Mouse (Mus musculus): ENCODE measurements at regions not wholly inside any gene's neighbourhood (a gene's known extent, or its start where the extent isn't known, plus 50 kb on each side); places are given as distances from the start of the nearest gene placed in this dataset.

DNA sequence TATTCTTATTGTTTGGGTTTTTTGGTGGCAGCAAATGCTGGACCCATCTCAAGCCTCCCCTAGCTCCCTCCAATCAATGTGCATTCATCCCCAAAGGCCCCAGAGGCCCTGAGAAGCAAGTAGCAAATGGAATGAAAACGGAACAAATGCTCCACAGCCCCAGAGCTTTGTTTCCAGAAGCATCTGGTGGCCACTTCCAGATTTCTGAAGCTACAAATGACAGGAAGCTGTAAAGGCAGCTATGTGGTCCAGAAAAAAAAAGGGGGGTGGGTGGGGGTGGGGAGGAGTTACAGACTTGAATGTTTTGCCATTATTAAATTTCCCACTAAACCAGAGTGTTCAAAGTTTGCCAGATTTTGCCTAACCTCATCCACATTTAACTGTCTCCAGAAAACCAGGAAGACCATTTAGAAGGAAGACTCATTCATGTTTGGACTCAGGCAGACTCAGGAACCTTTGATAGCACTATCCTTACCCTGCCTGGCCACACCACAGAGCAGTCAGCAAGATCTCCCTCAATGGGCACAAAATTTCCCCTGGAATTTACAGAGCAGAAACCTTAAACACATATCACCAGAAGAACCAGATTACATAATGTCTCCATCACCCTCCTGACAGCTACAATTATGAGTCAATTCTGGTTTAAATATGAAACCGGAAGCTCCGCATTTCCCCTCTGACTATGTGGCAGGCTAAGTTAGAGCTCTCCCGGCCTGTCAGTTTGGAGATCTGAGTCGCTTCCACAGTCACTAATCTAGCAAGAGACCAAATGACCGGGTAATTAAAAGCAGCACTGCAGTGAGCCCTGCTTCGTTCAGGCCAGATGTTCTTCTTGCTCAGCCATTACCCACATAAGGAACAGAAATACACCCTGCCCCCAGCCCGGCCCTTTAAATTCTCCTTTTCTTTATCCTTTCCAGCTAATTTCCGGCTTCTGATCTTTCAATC, 93.4 kb downstream of the Tmco5 start:
- Histone ChIP-seq H3K4me1 (ENCODE audit: control insufficient read depth, low read depth, low read length) (no peaks in the 10 kb centered on the region; the same call in 1 of the 2 replicates), H3K9ac (ENCODE audit: low read depth, low read length) (no peak overlapping the region), H3K36me3 (ENCODE audit: control insufficient read depth, insufficient read depth) (no peaks in the 10 kb centered on the region), H3K4me2 (ENCODE audit: low read depth, low read length) (peak overlapping the region; percentile 28), H3K9me3 (replicated peaks; ENCODE audit: control insufficient read depth, low read length) (no peaks in the 10 kb centered on the region), H3K27me3 (ENCODE audit: control insufficient read depth, insufficient read depth, low read depth, low read length) (peaks cover 25% of the 10 kb centered on the region), H3K27ac (ENCODE audit: low read length) (peak overlapping the region; percentile 46), H3K4me3 (ENCODE audit: low read depth, low read length) (0 out of 2 replicates have a peak overlapping the region, but pooled peaks have one; percentile 2)
- 0 out of 2 replicates have a peak, but pooled peaks have one; percentile 16 for ATAC-seq (ENCODE audit: low read depth)
- 11% methylated on average over 9 of the region's 9 CpGs for WGBS (ENCODE audit: insufficient replicate concordance)

DNA sequence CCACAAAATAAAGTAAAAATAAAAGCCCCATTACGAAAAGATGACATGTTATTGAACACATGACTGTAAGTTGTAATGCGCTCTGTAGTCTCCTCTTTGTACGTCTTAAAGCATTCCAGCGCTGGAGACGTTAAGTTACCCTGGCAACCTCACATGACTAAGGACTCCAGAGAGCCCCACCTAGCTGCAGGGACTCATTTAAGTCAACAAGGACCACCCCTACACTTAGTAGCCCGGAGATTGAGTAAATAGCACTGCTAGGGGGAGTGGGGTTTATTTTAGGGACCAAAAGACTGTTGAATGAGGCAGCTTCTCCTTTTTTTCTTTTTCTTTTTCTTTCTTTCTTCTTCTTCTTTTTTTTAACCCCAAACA, 94.1 kb downstream of the Tmco5 start:
- peak; percentile 46; the same call in 1 of the 2 replicates for ATAC-seq (ENCODE audit: low read depth)

DNA sequence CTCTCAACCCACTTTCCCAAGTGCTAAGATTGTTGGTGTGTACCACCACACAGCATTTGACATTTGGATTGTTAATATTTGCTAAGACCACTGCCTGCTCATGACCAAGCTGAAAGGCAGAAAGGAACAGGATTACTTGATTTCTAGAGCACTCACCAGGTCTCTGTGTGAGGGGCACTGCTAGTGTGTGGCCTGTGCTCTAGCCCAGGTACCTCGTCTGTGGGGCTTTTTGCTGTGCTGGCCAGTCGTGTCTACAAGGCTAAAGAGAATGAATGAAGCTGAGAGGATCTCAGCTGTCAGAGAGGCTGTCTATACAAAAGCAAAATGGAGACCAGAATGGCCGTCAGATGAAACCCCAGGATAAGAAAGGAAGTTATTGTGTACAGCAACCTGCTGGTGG, 95.0 kb downstream of the Tmco5 start:
- H3K27me3 ChIP-seq (ENCODE audit: control insufficient read depth, insufficient read depth, low read depth, low read length) = peaks cover 29% of the 10 kb centered on the region
- no peak overlapping the region for H3K4me2 ChIP-seq (ENCODE audit: low read depth, low read length)
- no peaks in the 10 kb centered on the region for H3K36me3 ChIP-seq (ENCODE audit: control insufficient read depth, insufficient read depth)
- no peak overlapping the region for H3K27ac ChIP-seq (ENCODE audit: low read length)
- H3K4me3 ChIP-seq (ENCODE audit: low read depth, low read length) = no peak overlapping the region
- H3K4me1 ChIP-seq (ENCODE audit: control insufficient read depth, low read depth, low read length) = no peaks in the 10 kb centered on the region; the same call in 1 of the 2 replicates
- no peak for ATAC-seq (ENCODE audit: low read depth)
- 44% methylated on average over 3 of the region's 3 CpGs for WGBS (ENCODE audit: insufficient replicate concordance)
- no peaks in the 10 kb centered on the region for H3K9me3 ChIP-seq (replicated peaks; ENCODE audit: control insufficient read depth, low read length)
- no peak overlapping the region for H3K9ac ChIP-seq (ENCODE audit: low read depth, low read length)

More for the DNA sequence above, 94.1 kb downstream of the Tmco5 start:
- Histone ChIP-seq H3K4me1 (ENCODE audit: control insufficient read depth, low read depth, low read length) (no peaks in the 10 kb centered on the region; the same call in 1 of the 2 replicates), H3K4me3 (ENCODE audit: low read depth, low read length) (0 out of 2 replicates have a peak overlapping the region, but pooled peaks have one; percentile 2), H3K27me3 (ENCODE audit: control insufficient read depth, insufficient read depth, low read depth, low read length) (peaks cover 29% of the 10 kb centered on the region), H3K36me3 (ENCODE audit: control insufficient read depth, insufficient read depth) (no peaks in the 10 kb centered on the region), H3K27ac (ENCODE audit: low read length) (peak overlapping the region; percentile 37), H3K9ac (ENCODE audit: low read depth, low read length) (no peak overlapping the region), H3K4me2 (ENCODE audit: low read depth, low read length) (peak overlapping the region; percentile 28), H3K9me3 (replicated peaks; ENCODE audit: control insufficient read depth, low read length) (no peaks in the 10 kb centered on the region)
- WGBS (ENCODE audit: insufficient replicate concordance) = 7% methylated on average over 6 of the region's 6 CpGs

DNA sequence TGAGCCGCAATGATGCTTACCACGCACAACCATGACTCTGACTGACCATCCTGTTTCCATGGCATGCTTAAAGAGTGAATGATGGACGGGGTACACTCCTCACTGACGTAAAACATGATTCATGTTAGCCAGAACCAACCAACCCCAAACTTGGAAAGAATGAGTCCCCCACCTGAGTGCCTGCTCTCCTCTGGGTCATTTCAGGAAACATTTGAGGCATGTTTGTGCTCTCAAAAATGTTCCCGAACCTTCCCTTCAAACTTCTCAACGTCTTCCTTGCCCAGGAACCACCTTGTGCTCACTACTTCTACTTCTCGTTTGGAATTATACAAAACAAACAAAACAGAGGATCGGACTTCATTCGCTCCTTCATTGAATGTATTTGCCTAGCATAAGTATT, 95.7 kb downstream of the Tmco5 start:
- Histone ChIP-seq H3K4me1 (ENCODE audit: control insufficient read depth, low read depth, low read length) (no peaks in the 10 kb centered on the region; the same call in 1 of the 2 replicates), H3K4me2 (ENCODE audit: low read depth, low read length) (no peak overlapping the region), H3K9me3 (replicated peaks; ENCODE audit: control insufficient read depth, low read length) (no peaks in the 10 kb centered on the region), H3K9ac (ENCODE audit: low read depth, low read length) (no peak overlapping the region), H3K36me3 (ENCODE audit: control insufficient read depth, insufficient read depth) (no peaks in the 10 kb centered on the region), H3K27me3 (ENCODE audit: control insufficient read depth, insufficient read depth, low read depth, low read length) (peaks cover 29% of the 10 kb centered on the region), H3K4me3 (ENCODE audit: low read depth, low read length) (no peak overlapping the region), H3K27ac (ENCODE audit: low read length) (no peak overlapping the region)
- no peak for ATAC-seq (ENCODE audit: low read depth)
- 61% methylated on average over 9 of the region's 9 CpGs for WGBS (ENCODE audit: insufficient replicate concordance)

DNA sequence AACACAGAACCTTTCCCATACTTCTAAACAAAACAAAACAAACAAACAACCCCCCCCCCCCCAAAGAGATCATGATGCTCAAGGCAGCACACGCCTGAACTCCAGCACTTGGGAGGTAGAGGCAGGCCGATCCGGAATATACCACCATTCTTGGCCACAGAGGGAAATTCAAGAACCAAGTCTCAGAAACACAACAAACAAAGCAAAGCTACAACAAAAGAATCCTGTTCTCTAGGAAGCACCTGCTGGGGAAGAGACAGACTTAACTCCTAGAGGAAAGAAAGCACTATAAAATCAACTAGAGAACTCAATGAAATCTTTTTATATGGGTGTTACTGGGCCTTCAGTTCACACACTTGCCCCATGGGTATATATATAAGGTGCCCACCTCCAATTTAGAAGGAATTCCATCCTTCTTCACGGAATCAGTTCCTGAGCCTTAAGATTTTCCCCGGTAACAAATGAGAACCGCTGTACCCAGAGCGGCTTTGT, 96.1 kb downstream of the Tmco5 start:
- Histone ChIP-seq H3K36me3 (ENCODE audit: control insufficient read depth, insufficient read depth) (no peaks in the 10 kb centered on the region), H3K4me1 (ENCODE audit: control insufficient read depth, low read depth, low read length) (no peaks in the 10 kb centered on the region; the same call in 1 of the 2 replicates), H3K9ac (ENCODE audit: low read depth, low read length) (no peak overlapping the region), H3K9me3 (replicated peaks; ENCODE audit: control insufficient read depth, low read length) (no peaks in the 10 kb centered on the region), H3K27ac (ENCODE audit: low read length) (no peak overlapping the region), H3K4me2 (ENCODE audit: low read depth, low read length) (no peak overlapping the region), H3K4me3 (ENCODE audit: low read depth, low read length) (no peak overlapping the region), H3K27me3 (ENCODE audit: control insufficient read depth, insufficient read depth, low read depth, low read length) (peaks cover 29% of the 10 kb centered on the region)
- ATAC-seq (ENCODE audit: low read depth) = no peak
- 53% methylated on average over 7 of the region's 7 CpGs for WGBS (ENCODE audit: insufficient replicate concordance)

DNA sequence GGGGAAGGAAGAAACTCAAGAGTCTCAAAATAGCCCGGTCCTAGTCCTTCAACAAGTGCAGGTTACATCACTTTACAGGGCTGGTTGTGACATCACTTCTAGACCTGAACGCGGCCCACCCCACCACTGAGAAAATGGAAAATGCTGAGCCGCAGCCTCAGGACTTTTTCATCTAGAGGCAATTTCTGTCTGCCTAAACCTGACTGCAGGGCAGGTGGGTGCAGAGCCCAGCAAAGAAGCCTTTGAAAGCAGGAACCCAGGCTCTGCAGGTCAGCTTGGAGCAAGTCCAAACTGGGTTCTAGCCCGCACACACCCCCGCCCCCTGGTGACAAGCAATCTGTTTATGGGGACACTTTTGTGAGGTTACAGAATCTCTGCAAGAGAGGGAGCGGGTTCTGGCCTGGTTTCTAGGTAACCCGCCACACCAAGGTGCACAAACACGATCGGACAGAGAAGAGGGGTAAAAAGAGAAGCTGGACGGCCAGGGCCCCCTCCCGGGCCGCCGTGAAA, 96.7 kb downstream of the Tmco5 start:
- peak overlapping the region; percentile 52 for H3K9ac ChIP-seq (ENCODE audit: low read depth, low read length)
- no peak for ATAC-seq (ENCODE audit: low read depth)

DNA sequence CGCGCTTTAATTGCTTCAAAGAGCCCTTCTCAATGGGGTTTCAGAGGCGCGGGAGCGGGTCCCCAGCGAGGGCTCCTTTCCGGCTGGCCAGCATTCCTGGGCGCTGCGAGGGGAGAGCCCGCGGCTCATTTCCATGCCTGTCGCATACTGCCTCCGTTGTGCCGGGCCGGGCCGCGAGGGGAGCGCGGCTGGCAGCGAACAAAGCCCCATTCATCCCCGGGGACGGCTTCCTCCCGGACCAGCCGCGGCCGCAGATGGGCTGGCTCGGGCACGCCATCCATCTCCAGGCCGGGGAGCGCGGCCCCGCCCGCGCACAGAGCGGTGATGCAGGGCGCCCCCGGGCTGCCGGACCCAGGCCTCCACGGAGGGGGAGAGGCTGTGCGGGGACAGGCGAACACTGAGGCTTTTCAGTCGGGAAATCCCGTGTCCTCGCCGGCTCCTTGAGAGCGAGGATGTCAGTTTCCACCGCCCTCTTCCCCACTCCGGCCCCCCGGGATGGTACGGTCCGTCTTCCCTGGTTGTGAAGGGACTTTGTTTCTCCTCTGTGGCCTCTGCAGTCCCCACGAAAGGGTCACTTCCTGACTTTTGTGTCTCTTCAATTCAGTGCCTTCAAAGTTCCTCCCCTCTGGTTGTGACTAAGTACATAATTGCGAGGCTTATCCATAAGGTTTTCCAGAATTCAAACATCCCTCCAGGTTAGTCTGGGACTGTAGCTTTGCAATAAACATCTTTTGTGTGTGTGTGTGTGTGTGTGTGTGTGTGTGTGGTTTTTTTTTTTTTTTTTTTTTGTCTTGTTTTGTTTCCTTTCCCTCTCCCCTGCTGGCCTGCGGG, 97.3 kb downstream of the Tmco5 start:
- H3K36me3 ChIP-seq (ENCODE audit: control insufficient read depth, insufficient read depth) = no peaks in the 10 kb centered on the region
- peak overlapping the region; percentile 61 for H3K27ac ChIP-seq (ENCODE audit: low read length)
- no peaks in the 10 kb centered on the region; the same call in 1 of the 2 replicates for H3K4me1 ChIP-seq (ENCODE audit: control insufficient read depth, low read depth, low read length)
- H3K27me3 ChIP-seq (ENCODE audit: control insufficient read depth, insufficient read depth, low read depth, low read length) = peaks cover 29% of the 10 kb centered on the region
- no peaks in the 10 kb centered on the region for H3K9me3 ChIP-seq (replicated peaks; ENCODE audit: control insufficient read depth, low read length)
- peak overlapping the region; percentile 52 for H3K9ac ChIP-seq (ENCODE audit: low read depth, low read length)
- peak; percentile 64 for ATAC-seq (ENCODE audit: low read depth)
- peak overlapping the region; percentile 54 for H3K4me3 ChIP-seq (ENCODE audit: low read depth, low read length)
- WGBS (ENCODE audit: insufficient replicate concordance) = under 1% methylated on average over 54 of the region's 54 CpGs
- peak overlapping the region; percentile 72 for H3K4me2 ChIP-seq (ENCODE audit: low read depth, low read length)

More for the DNA sequence above, 96.7 kb downstream of the Tmco5 start:
- no peaks in the 10 kb centered on the region for H3K9me3 ChIP-seq (replicated peaks; ENCODE audit: control insufficient read depth, low read length)
- peak overlapping the region; percentile 72 for H3K4me2 ChIP-seq (ENCODE audit: low read depth, low read length)
- no peaks in the 10 kb centered on the region; the same call in 1 of the 2 replicates for H3K4me1 ChIP-seq (ENCODE audit: control insufficient read depth, low read depth, low read length)
- peak overlapping the region; percentile 61 for H3K27ac ChIP-seq (ENCODE audit: low read length)
- peak overlapping the region; percentile 54 for H3K4me3 ChIP-seq (ENCODE audit: low read depth, low read length)
- H3K36me3 ChIP-seq (ENCODE audit: control insufficient read depth, insufficient read depth) = no peaks in the 10 kb centered on the region
- WGBS (ENCODE audit: insufficient replicate concordance) = 4% methylated on average over 14 of the region's 14 CpGs
- peaks cover 29% of the 10 kb centered on the region for H3K27me3 ChIP-seq (ENCODE audit: control insufficient read depth, insufficient read depth, low read depth, low read length)

DNA sequence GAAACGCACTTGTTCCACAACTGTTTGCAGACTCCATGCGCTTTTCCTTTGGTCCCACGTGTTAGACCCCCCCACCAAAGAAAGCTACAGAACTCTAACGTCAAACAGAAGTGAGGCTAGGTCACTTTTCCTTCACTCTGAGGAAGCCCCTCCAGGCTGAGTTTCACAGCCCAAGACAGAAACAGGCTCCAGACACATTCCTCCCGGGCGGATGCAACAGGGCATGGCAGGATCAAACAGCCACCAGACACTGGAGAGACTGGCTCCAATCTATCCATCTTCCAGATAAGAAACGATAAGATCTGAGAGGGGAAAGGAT, 97.9 kb downstream of the Tmco5 start:
- 13% methylated on average over 7 of the region's 7 CpGs for WGBS (ENCODE audit: insufficient replicate concordance)

More for the DNA sequence above, 97.9 kb downstream of the Tmco5 start:
- H3K27me3 ChIP-seq (ENCODE audit: control insufficient read depth, insufficient read depth, low read depth, low read length) = peaks cover 29% of the 10 kb centered on the region
- no peak for ATAC-seq (ENCODE audit: low read depth)
- H3K9ac ChIP-seq (ENCODE audit: low read depth, low read length) = no peak overlapping the region
- H3K4me3 ChIP-seq (ENCODE audit: low read depth, low read length) = no peak overlapping the region
- H3K27ac ChIP-seq (ENCODE audit: low read length) = no peak overlapping the region
- H3K4me2 ChIP-seq (ENCODE audit: low read depth, low read length) = no peak overlapping the region
- H3K36me3 ChIP-seq (ENCODE audit: control insufficient read depth, insufficient read depth) = no peaks in the 10 kb centered on the region
- no peaks in the 10 kb centered on the region for H3K9me3 ChIP-seq (replicated peaks; ENCODE audit: control insufficient read depth, low read length)
- no peaks in the 10 kb centered on the region; the same call in 1 of the 2 replicates for H3K4me1 ChIP-seq (ENCODE audit: control insufficient read depth, low read depth, low read length)

Data from liver, embryonic 16.5 days (tissue).